Mouse (Mus musculus) cerebellum, adult 9-11 months (tissue): ENCODE measurements around the gene Gpn3.
"Not testable (repeated sequence)": the region's sequence is repeated elsewhere in the genome, so short reads cannot be mapped to it uniquely, and the experiment has no call there.

Source experiments
- DNase-seq: peaks from one replicate; pipeline ENCODE4 v3.0.0; 2022

Gene Gpn3

DNA sequence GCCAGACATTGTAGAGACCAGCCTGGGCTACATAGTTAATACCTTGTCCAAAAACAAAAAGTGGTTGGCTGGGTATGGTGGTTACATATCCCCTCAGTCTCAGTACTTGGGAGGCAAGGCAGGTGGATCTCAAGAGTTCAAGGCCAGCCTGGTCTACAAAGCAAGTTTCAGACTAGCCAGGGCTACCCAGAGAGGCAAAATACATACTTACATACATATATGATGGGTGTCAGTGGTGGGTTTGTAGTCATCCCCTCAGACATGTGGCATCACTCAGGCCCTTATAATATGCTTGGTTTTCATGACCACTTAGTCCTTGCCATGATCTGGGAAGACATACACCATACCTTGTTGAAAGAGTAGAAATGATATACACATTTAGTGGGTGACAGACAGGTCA is 19.0 kb downstream of the Gpn3 start:
- DNase-seq: no peak

DNA sequence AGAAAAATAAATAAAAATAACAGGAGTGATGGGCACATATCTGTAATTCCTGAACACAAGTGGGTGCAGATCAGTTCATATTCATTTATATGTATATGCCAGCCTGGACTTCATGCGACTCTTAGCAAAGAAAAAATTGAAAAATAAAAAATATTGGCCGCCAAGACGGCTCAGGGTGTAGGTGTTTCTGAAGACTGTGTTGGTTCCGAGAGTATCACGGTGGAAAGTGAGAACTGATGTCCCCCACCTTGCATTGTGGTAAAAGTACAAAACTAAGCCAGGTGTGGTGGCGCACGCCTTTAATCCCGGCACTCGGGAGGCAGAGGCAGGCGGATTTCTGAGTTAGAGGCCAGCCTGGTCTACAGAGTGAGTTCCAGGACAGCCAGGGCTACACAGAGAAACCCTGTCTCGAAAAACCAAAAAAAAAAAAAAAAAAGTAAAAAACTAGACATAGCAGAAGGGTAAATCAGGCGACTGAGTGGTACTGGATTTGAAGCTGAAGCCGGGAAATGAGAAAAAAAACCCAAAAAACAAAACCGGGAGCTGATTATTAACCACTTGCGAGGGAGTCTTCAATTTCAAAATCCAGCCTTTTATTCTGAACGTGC is 19.6 kb downstream of the Gpn3 start:
- DNase-seq: peak; percentile 54

DNA sequence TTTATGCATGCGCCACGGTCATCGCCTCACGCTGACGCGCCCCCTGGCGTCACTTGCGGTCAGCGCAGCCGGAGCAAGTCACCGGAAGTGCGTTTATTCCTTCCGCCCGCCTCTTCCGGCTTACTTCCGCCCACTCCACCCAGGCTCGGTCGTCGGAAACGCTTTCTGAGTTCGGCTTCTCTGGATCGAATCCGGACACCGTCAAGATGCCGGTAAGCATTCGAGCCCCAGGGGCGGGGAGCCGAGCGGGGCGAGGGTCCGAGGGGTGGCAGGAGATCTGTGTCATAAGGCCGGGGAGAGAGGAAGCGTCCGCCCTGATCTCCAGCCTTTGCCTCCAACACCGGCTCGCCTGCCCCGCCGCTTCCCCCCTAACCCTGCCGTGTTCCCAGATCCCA is 20.1 kb downstream of the Gpn3 start, which contains the start of gene Arpc3:
TSS of gene Arpc3 (plus strand) at position 93 of the 395 bp plus-strand sequence.
- DNase-seq: peak; percentile 89

DNA sequence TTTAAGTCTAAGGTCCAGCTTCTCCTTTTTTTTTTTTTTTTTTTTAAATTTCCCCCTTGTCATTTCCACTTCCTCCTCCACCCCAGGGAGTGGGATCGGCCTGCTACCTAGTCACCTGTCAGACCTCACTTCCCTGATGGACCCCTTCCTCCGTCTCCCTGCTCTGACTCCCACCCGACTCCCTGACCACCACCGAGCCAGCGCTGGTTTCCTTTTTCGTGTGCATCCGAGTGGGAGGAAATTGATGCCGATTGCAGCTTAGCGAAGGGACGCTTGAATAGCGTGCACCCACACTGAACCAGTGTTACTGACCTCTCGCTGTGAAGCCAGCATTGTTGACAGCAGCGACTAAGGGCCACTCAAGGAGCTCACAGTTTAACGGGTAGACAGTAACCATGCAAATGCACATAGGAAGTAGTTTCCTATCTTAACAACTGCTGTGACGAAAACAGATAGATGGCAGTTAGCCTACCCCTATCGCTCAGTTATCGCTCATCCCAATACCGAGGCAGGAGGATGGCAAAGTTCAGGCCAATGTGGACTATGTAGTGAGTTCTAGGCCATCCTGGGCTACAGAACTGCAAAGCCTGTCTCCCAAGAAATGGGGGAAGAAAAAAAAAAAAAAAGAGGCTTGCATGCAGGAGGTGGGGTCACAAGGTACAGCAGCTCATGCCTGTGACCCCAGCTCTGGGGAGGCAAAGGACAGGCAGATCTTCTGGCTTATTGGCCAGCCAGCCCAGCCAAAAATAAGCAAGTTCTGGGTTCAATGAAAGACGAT is 20.7 kb downstream of the Gpn3 start:
- peak; percentile 56 for DNase-seq

DNA sequence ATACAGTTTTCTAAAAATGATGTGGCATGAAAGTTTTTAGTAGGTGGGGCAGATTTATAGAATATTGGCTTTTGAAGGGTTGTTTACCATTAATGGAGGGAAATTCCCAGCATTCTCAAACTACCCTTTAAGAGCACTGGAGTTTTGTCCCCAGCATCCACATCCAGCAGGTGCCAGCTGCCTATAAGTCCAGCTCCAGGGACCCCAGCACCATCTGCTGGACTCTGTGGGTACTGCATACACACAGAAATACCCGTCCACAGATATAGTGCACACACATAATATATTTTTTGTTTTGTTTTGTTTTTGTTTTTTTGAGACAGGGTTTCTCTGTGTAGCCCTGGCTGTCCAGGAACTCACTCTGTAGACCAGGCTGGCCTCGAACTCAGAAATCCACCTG is 22.2 kb downstream of the Gpn3 start:
- peak; percentile 63 for DNase-seq

DNA sequence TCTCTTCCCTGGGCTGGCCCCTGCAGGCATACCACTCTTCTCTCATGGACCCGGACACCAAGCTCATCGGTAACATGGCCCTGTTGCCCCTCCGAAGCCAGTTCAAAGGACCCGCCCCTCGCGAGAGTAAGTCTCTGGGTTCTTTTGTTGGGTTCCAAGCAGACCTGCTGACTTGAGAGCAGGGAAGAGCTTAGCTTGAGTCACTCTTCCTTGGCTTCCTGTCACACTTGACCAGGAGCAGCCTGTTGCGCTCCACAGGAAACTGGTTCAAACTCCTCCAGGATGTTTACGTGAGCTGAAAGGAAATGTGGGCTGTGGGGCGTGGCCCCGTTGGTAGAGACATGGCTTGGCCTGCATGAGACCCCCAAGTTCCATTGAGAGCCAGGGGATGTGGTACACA is 25.1 kb downstream of the Gpn3 start:
- no peak for DNase-seq

DNA sequence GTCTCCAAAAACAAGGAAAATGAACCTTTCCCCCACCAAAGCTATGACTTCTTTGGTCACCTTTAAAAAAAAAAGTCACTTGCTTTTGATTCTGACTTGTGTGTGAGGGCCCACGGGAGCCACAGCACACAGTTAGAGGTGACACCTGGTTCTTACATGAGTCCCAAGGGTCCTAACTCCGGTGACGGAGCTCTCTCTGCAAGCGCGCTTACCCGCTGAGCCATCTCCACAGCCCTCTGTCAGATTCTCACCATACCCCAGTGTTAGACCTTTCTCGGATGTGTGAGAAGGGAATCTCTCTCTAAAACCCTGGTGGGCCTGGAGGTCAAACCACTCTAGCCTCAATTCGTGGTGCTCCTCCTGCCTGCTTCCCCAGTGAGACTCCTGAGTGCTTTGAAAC is 25.8 kb downstream of the Gpn3 start:
- DNase-seq: no peak

DNA sequence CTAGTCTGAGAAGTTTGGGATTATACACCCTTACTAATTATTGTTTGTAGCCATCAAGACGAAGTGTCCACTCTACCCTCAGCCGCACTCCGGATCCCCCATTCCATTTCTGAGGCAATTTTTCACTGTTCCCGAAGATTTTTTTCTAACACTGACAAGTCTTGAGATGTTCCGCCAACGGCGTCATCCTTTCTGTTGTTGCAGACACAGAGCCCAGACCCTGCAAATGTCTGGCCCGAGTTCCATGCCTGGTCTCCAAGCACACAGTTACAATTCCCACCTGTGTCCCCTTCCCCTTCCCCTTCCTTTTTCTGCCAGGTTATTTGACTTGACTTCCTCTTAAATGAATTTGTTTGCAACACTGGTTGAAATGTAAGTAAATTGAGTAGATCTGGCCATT is 28.2 kb downstream of the Gpn3 start:
- DNase-seq: no peak

DNA sequence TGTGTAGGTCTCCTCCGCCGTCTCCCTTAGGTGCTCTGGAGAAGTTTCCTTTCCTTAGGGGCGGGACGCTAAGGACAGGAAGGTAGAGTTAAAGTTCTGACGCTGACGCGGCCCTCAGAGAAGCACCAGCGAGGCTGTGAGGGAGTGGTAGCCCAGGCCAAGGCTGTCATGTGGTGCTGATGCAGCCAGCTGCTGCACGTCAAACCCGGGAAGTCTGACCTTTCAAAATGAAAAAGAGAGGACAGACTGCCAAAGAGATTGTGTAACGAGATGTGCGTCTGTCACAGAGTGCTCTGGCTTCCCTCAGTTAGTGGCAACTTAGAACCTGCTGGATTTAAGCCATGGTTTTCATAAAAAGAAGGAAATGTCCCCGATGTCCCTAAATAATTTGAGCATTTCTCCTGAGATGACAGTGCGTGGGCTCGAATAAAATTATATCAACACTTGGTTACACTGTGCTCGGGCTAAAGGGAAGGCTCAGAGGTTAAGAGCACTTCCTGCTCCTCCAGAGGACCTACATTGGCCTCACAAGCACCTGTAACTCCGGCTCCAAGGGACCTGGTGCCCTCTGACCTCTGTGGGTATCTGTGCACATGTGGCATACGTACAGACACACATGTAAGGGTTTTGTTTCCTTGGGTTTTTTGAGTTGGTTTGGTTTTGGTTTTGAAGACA is 29.1 kb downstream of the Gpn3 start:
- DNase-seq: no peak

DNA sequence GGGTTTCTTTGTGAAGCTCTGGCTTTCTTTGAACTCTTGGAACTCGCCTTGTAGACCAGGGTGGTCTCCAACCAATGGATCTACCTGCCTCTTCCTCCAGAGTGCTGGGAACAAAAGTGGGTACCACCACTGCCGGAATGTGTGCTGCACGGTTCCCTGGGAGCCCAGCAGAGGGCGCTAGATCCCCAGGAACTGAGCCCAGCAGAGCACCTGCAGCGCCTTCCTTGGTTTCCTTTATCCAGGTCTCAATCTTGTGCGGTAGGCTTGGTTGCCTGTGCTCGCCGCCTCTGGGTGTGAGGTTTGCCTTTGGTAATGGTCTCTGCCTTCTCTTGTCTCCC is 29.6 kb downstream of the Gpn3 start:
- DNase-seq: peak; percentile 72

DNA sequence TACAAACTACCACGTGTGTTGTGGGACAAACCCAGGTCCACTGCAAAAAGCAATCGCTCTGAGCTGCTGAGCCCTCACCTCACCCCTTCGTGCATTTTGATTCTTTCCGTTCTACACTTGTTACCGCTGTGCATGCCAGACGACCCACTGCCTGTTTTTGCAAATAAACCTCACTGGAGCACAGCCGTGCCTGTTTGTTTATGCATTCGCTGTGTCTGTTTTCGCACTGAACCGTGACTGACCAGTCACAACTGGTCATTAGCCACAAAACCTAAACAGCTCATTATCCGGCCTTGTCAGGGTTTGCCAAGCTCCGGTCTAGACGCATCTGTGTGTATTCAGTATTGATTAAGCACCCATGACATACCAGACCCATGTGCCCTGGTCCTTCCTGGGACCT is 30.5 kb downstream of the Gpn3 start:
- DNase-seq: no peak

DNA sequence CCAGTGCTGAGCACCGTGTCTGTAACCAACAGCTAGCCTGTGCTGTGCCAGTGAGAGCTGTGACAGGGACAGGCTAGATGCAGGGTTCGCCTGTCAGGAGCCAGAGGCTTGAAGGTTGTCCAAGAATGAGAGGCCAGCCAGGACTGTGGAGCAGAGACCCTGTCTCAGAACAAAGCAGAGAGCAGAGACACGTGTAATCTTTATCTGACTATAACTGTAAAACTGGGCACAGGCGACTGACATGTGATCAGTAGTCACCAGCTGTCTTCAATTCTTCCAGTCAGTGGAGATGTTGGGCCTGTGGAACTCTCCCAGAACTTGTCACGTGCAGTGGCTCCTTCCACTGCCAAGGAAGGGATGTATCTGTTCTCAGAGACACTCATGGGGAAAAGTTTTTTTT is 31.1 kb downstream of the Gpn3 start:
- peak; percentile 54 for DNase-seq

DNA sequence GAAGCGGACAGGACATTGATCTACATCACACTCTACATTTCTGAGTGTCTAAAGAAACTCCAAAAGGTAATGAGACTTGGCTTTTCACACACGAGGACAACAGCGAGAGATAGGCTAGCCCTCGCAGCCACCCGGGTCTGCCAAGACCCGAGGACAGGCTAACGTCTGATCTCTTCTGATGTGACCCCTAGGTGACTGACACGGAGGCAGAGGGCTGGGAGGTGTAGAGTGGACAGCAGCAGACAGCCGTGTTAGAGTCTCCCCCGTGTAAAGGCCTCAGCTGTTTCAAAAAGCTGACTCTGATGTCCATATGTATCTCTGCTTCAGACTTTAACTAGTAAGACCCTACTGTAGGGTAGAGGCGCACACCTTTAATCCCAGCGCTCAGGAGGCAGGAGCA is 31.7 kb downstream of the Gpn3 start:
- DNase-seq: no peak

DNA sequence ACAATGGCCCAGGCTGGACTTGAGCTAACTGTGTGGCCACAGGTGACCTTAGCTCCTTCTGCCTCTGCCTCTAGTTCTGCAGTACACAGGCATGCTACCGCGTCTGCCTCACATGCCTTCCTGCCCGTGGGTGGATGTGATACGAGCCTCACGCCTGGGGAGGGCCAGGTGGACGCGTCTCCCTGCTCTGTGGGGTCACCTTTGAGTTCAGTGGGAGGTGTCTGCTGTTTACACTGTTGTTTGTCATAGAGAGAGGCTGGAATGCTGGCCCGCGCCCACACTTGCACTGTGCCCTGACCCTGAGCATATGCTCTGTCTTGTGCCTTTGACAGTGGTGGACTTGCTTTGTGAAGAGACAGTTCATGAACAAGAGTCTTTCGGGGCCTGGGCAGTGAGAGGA is 33.9 kb downstream of the Gpn3 start:
- DNase-seq: no peak

DNA sequence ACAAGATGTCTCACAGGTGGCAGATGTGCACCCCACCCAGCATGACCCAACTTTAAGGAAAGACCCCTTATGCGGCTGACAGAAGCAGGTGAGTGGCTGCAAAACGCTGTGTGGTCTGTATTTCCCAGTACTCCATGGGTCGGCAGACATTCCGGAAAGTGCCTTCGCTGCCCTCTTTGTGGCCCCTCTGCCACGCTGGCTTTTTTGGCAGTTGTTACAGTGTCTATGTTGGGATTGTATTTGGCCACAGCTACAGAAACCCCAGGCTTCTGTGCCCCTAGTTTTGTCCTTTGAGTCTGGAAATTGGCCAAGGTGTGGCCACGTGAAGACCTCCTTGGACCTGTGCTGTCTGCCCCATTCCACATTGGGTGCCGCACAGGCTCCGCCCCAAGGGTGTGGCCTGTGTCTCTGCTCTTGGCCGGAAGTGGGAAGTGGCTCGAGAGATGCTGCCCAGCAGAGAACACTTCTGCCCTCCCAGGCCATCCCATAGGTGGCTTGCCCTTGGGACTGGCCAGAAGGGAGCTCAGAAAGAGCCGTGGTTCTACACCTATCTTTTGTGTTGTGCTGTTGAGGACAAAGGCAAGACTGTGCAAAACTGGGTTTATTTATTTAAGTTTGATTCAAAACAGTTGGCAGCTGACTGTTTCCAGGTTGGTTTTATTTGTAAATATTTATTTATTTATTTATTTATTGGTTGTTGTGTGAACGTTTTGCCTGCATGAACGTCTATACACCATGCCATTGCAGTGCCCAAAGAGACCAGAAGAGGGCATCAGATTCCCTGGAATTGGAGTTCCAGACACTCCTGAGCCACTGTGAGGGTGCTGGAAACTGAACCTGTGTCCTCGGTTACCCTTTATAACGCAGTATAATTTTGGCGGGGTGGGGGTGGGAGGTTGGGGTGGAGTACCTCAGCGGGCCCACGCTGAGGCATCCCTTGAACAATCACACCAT is 38.3 kb downstream of the Gpn3 start:
- no peak for DNase-seq

DNA sequence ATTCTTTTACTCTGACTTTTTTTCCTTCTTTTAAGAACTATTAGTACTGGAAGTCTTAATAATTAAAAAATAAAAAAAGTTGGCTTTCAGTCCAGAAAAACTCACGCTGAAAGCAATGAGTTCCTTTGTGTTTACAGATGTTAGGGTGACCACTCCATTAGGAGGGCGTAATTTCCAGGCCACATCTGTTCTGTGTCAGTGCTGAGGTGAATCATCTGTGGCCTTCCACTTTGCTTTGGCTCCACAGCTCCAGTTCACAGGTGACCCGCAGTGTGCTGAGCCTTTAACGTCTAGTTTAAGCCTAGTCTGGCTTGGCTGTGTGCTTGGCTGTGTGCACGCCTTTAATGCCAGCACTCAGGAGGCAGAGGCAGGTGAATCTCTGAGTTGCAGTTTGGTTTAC is 40.2 kb downstream of the Gpn3 start:
- no peak for DNase-seq

DNA sequence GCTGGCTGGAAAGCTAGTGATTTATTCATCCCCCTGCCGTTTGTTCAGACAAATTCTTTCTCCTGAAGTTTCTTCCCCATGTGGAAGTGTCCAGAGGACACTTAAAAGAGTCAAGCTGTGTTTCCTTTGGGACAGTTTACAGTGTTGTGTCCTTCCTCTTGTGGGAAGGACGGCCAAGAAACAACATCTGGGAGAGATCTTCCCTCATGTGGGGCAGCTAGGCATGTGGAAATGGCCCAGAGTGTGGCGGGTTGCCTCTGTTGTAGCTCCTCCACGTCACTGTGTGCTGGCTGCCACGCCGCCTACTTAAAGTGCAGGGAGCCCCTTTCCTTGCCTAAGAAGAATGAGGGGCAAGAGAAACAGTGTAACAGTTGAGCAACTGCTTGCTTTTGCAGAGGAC is 41.1 kb downstream of the Gpn3 start:
- no peak for DNase-seq

DNA sequence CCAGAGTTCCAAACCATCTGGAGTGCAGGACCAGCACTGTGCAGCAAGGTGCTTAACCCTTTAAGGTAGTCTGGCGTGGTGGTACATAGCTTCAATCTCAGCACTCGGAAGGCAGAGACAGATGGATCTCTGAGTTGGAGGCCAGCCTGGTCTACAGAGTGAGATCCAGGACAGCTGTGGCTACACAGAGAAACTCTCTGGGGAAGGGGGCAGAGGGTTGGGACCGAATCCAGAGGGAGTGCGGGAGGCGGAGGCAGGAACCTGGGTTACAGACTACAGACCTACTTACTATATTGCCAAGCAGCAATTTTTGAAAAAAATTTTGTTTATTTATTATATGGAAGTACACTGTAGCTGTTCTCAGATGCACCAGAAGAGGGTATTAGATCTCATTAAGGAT is 42.7 kb downstream of the Gpn3 start:
- DNase-seq: no peak

DNA sequence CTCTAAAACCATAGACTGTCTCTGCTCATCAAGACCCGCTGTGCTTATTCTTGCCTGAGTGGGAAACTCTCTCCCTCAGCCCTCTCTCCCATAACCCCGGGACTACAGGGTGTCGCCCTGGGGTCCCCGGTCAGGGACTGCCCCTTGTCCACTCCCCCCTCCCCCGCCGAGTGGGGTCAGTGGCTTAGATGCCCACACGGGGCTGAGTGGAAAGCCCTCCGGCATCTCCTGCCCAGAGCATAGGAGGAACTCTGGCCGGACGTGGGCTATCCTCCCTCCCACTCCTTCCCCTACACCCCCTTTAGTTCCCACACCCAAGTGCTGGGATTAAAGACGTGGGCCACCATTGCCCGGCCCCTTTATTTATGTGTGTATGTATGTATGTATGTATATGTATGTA is 43.8 kb downstream of the Gpn3 start:
- DNase-seq: no peak

DNA sequence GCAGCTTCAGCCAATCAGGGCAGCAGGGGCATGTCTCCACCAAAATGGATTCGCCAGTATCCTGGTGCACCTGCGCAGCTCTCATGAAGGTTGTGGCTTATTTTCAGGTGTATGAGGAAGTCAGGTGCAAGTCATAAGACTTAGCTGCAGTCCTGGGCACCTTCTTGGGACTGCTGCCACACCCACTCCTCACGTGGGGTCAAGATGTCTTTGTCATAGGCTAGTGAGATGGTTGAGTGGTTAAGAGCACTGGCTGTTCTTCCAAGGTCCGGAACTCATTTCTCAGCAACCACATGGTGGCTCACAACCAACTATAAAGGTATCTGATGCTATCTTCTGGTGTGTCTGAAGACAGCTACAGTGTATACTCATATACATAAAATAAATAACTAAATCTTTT is 49.0 kb downstream of the Gpn3 start:
- not testable (repeated sequence) for DNase-seq

DNA sequence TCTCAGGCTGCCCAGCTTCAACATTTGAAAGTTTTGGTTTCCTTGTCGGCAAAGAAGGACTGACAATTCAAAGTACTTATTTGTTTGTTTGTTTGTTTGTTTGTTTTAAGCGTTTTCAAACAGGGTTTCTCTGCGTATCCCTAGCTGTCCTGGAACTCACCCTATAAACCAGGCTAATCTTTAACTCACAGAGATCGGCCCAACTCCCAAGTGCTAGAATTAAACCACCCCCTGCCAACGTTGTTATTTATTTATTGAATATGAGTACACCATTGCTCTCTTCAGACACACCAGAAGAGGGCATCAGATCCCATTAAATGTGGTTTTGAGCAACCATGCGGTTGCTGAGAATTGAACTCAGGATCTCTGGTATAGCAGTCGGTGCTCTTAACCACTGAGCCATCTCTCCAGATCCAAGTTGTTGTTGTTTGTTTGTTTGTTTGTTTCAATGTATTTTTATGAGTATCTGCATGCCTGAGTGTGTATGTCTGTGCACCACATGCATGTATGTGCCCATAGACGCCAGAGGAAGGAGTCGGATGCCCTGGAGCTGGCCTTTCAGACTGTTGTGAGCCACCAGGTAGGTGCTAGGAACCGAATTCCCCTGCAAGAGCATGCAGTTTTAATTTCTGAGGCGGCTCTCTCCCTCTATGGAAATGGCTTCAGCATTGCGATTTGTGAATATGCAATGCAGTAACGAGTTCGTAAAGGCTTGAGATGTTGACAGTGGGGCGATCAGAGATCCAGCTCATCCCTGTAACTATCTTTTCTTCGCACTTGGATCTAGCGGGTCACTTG is 49.8 kb downstream of the Gpn3 start, which contains the start of gene Anapc7:
TSS of gene Anapc7 (plus strand) at position 423 of the 798 bp plus-strand sequence.
- DNase-seq: no peak
